Mouse (Mus musculus) T-cell, adult 66 days (primary cell): ENCODE data around the gene Zfp598. TPM values are rescaled to one million over a fixed set of nuclear protein-coding genes. Genes with fewer than 3 reads are reported as not detected.

ENCODE experiments used
- total RNA-seq, 2 experiments: library from RNA; stranded (reverse); gene quantifications; 3 replicates in 1 of 2; 4 replicates in 1 of 2; pipeline ENCODE4 v1.2.4; 2023

Zfp598 gene
- total RNA-seq, result 10 to 100 TPM; 63.7 to 67.1 TPM

GRCm38 (mm10) chr17:24669545-24670245 is at the start of gene Zfp598:
Zfp598 (plus strand) TSS chr17:24669687.

GRCm38 (mm10) chr17:24632167-24632812 is 37.2 kb upstream of the Zfp598 start, which contains the start of the genes Tsc2 and Nthl1:
Tsc2 (minus strand) TSS chr17:24632630.
Nthl1 (plus strand) TSS chr17:24632680.

GRCm38 (mm10) chr17:24650070-24650616 is 19.3 kb upstream of the Zfp598 start, which contains the start of gene Slc9a3r2:
Slc9a3r2 (minus strand) TSS chr17:24650327.

GRCm38 (mm10) chr17:24658017-24658758 is 11.3 kb upstream of the Zfp598 start, which contains the start of gene Npw:
Npw (minus strand) TSS chr17:24658457.

GRCm38 (mm10) chr17:24689251-24690081 is 20.0 kb downstream of the Zfp598 start, which contains the start of gene Syngr3:
Syngr3 (minus strand) TSS chr17:24689955.

GRCm38 (mm10) chr17:24696011-24696697 is 26.7 kb downstream of the Zfp598 start, which contains the start of the genes Gfer and Noxo1:
Gfer (minus strand) TSS chr17:24696156.
Noxo1 (plus strand) TSS chr17:24696234.

GRCm38 (mm10) chr17:24706982-24707800 is 37.7 kb downstream of the Zfp598 start, which contains the start of gene Tbl3:
Tbl3 (minus strand) TSS chr17:24707660.

GRCm38 (mm10) chr17:24717943-24718342 is 48.5 kb downstream of the Zfp598 start, which contains the start of the genes Rnf151 and Rps2:
Rnf151 (minus strand) TSS chr17:24718063.
Rps2 (plus strand) TSS chr17:24718116.

GRCm38 (mm10) chr17:24724184-24724583 is 54.7 kb downstream of the Zfp598 start, which contains the start of gene Ndufb10:
Ndufb10 (minus strand) TSS chr17:24724478.

GRCm38 (mm10) chr17:24727618-24728017 is 58.1 kb downstream of the Zfp598 start, which contains the start of gene Rpl3l:
Rpl3l (plus strand) TSS chr17:24727820.

Other genes starting within 250 kb of the Zfp598 start
- gene Eci1, start 243.0 kb upstream of the Zfp598 start, total RNA-seq, result 10 to 100 TPM; 17.3 to 17.4 TPM
- gene Dnase1l2, start 226.6 kb upstream of the Zfp598 start, total RNA-seq, result 1 to 10 TPM; 5.6 to 6.0 TPM
- 10 to 100 TPM; 64.4 to 88.9 TPM for gene E4f1, start 199.4 kb upstream of the Zfp598 start, total RNA-seq
- gene Pgp, start 199.3 kb upstream of the Zfp598 start, total RNA-seq, result 10 to 100 TPM; 15.5 to 17.4 TPM
- 1 to 10 TPM in 1 of 2 experiments, under 1 TPM in 1; 0.76 to 1.2 TPM for gene Bricd5, start 195.8 kb upstream of the Zfp598 start, total RNA-seq
- gene Mlst8, start 190.6 kb upstream of the Zfp598 start, total RNA-seq, result 10 to 100 TPM; 27.6 to 29.2 TPM
- not detected for gene Caskin1, start 181.1 kb upstream of the Zfp598 start, total RNA-seq
- 100 to 1,000 TPM; 162 to 172 TPM for gene Traf7, start 141.7 kb upstream of the Zfp598 start, total RNA-seq
- 1 to 10 TPM; 1.8 to 2.0 TPM for gene Rab26, start 135.5 kb upstream of the Zfp598 start, total RNA-seq
- gene Pkd1, start 119.9 kb upstream of the Zfp598 start, total RNA-seq, result 100 to 1,000 TPM; 103 to 104 TPM
- gene Tsc2, start 37.1 kb upstream of the Zfp598 start, total RNA-seq, result 10 to 100 TPM; 58.4 to 76.0 TPM
- 1 to 10 TPM; 4.3 to 5.2 TPM for gene Nthl1, start 37.0 kb upstream of the Zfp598 start, total RNA-seq
- gene Slc9a3r2, start 19.4 kb upstream of the Zfp598 start, total RNA-seq, result not detected
- gene Npw, start 11.2 kb upstream of the Zfp598 start, total RNA-seq, result not detected
- under 1 TPM in 1 of 2 experiments, not detected in 1; 0.47 TPM for gene Syngr3, start 20.3 kb downstream of the Zfp598 start, total RNA-seq
- 10 to 100 TPM; 20.5 to 22.8 TPM for gene Gfer, start 26.5 kb downstream of the Zfp598 start, total RNA-seq
- gene Noxo1, start 26.5 kb downstream of the Zfp598 start, total RNA-seq, result 1 to 10 TPM; 2.4 to 5.0 TPM
- gene Tbl3, start 38.0 kb downstream of the Zfp598 start, total RNA-seq, result 10 to 100 TPM; 27.4 to 33.3 TPM
- not detected for gene Rnf151, start 48.4 kb downstream of the Zfp598 start, total RNA-seq
- gene Rps2, start 48.4 kb downstream of the Zfp598 start, total RNA-seq, result 1,000 to 10,000 TPM; 1,514 to 1,529 TPM
- 10 to 100 TPM; 64.9 to 73.3 TPM for gene Ndufb10, start 54.8 kb downstream of the Zfp598 start, total RNA-seq
- gene Rpl3l, start 58.1 kb downstream of the Zfp598 start, total RNA-seq, result under 1 TPM in 1 of 2 experiments, not detected in 1; 0.56 TPM
- gene Msrb1, start 67.0 kb downstream of the Zfp598 start, total RNA-seq, result 10 to 100 TPM; 29.5 to 43.8 TPM
- gene Hs3st6, start 83.3 kb downstream of the Zfp598 start, total RNA-seq, result not detected
- gene Meiob, start 134.6 kb downstream of the Zfp598 start, total RNA-seq, result not detected
- gene Hagh, start 170.5 kb downstream of the Zfp598 start, total RNA-seq, result 10 to 100 TPM; 27.1 to 30.0 TPM
- gene Fahd1, start 180.7 kb downstream of the Zfp598 start, total RNA-seq, result 1 to 10 TPM; 1.6 to 2.0 TPM
- gene Igfals, start 196.3 kb downstream of the Zfp598 start, total RNA-seq, result 1 to 10 TPM; 1.0 to 1.2 TPM
- 10 to 100 TPM; 68.0 to 72.7 TPM for gene Nubp2, start 216.7 kb downstream of the Zfp598 start, total RNA-seq
- 10 to 100 TPM; 33.6 to 34.4 TPM for gene Spsb3, start 217.0 kb downstream of the Zfp598 start, total RNA-seq
- 10 to 100 TPM; 64.6 to 66.7 TPM for gene Eme2, start 225.4 kb downstream of the Zfp598 start, total RNA-seq
- gene Mrps34, start 225.4 kb downstream of the Zfp598 start, total RNA-seq, result 10 to 100 TPM; 38.9 to 45.1 TPM
- 10 to 100 TPM; 18.5 to 30.4 TPM for gene Nme3, start 226.8 kb downstream of the Zfp598 start, total RNA-seq